Mouse (Mus musculus): Measurements from ENCODE around the gene Sirt4. TPM values are rescaled to one million over a fixed set of nuclear protein-coding genes. Genes with fewer than 3 reads are reported as not detected.

Sirt4 gene
- polyA plus RNA-seq, 1 experiment from 2014 or later, result 6.0 TPM

- Histone ChIP-seq H3K27me3 (peaks cover 68% of the 10 kb centered on the region), H3K36me3 (replicated peaks) (no peaks in the 10 kb centered on the region), H3K27ac (replicated peaks) (no peak overlapping the region), H3K4me3 (replicated peaks) (no peak overlapping the region), H3K9me3 (replicated peaks) (no peaks in the 10 kb centered on the region), H3K9ac (no peak overlapping the region), H3K4me2 (no peak overlapping the region), H3K4me1 (replicated peaks) (no peaks in the 10 kb centered on the region)
- no peak for ATAC-seq (ENCODE audit: insufficient read depth)
- 58% methylated on average over 7 of the region's 7 CpGs for WGBS (ENCODE audit: insufficient replicate concordance)
Observed at GRCm38 (mm10) chr5:115438667-115439066, 45.9 kb downstream of the Sirt4 start.

GRCm38 (mm10) chr5:115437945-115438315 lies 46.6 kb downstream of the Sirt4 start:
- no peak overlapping the region for H3K4me3 ChIP-seq (replicated peaks)
- 25% methylated on average over 2 of the region's 2 CpGs for WGBS (ENCODE audit: insufficient replicate concordance)
- no peak for ATAC-seq (ENCODE audit: insufficient read depth)
- H3K9me3 ChIP-seq (replicated peaks), result no peaks in the 10 kb centered on the region
- no peaks in the 10 kb centered on the region for H3K4me1 ChIP-seq (replicated peaks)
- no peaks in the 10 kb centered on the region for H3K36me3 ChIP-seq (replicated peaks)
- H3K27me3 ChIP-seq, result peaks cover 75% of the 10 kb centered on the region
- no peak overlapping the region for H3K9ac ChIP-seq
- no peak overlapping the region for H3K4me2 ChIP-seq
- no peak overlapping the region for H3K27ac ChIP-seq (replicated peaks)

- Histone ChIP-seq H3K27me3 (peaks cover 81% of the 10 kb centered on the region), H3K27ac (replicated peaks) (no peak overlapping the region), H3K4me1 (replicated peaks) (no peaks in the 10 kb centered on the region), H3K36me3 (replicated peaks) (no peaks in the 10 kb centered on the region), H3K4me3 (replicated peaks) (no peak overlapping the region), H3K9ac (no peak overlapping the region), H3K4me2 (no peak overlapping the region), H3K9me3 (replicated peaks) (no peaks in the 10 kb centered on the region)
- ATAC-seq (ENCODE audit: insufficient read depth), result no peak
- WGBS (ENCODE audit: insufficient replicate concordance), result 56% methylated on average over 7 of the region's 7 CpGs
Observed at GRCm38 (mm10) chr5:115437242-115437944, 47.1 kb downstream of the Sirt4 start.

GRCm38 (mm10) chr5:115436421-115437124 lies 48.0 kb downstream of the Sirt4 start:
- no peak overlapping the region for H3K4me3 ChIP-seq (replicated peaks)
- peak overlapping the region; percentile 16; the same call in 1 of the 2 replicates for H3K4me2 ChIP-seq
- H3K36me3 ChIP-seq (replicated peaks), result no peaks in the 10 kb centered on the region
- no peak for ATAC-seq (ENCODE audit: insufficient read depth)
- no peak overlapping the region for H3K27ac ChIP-seq (replicated peaks)
- H3K4me1 ChIP-seq (replicated peaks), result no peaks in the 10 kb centered on the region
- no peak overlapping the region for H3K9ac ChIP-seq
- peaks cover 89% of the 10 kb centered on the region for H3K27me3 ChIP-seq
- 6% methylated on average over 43 of the region's 43 CpGs for WGBS (ENCODE audit: insufficient replicate concordance)
- no peaks in the 10 kb centered on the region for H3K9me3 ChIP-seq (replicated peaks)

GRCm38 (mm10) chr5:115435755-115436379 lies 48.7 kb downstream of the Sirt4 start:
- Histone ChIP-seq H3K9ac (no peak overlapping the region), H3K4me3 (replicated peaks) (no peak overlapping the region), H3K36me3 (replicated peaks) (no peaks in the 10 kb centered on the region), H3K9me3 (replicated peaks) (no peaks in the 10 kb centered on the region), H3K27me3 (peaks cover 91% of the 10 kb centered on the region), H3K4me2 (no peak overlapping the region), H3K4me1 (replicated peaks) (0 out of 2 replicates have a peak, but pooled peaks cover 2% of the 10 kb centered on the region), H3K27ac (replicated peaks) (no peak overlapping the region)
- 30% methylated on average over 8 of the region's 8 CpGs for WGBS (ENCODE audit: insufficient replicate concordance)
- no peak for ATAC-seq (ENCODE audit: insufficient read depth)

- 0 out of 2 replicates have a peak, but pooled peaks cover 2% of the 10 kb centered on the region for H3K4me1 ChIP-seq (replicated peaks)
- H3K36me3 ChIP-seq (replicated peaks), result no peaks in the 10 kb centered on the region
- 50% methylated on average over 15 of the region's 15 CpGs for WGBS (ENCODE audit: insufficient replicate concordance)
- ATAC-seq (ENCODE audit: insufficient read depth), result no peak
- H3K9ac ChIP-seq, result no peak overlapping the region
- no peaks in the 10 kb centered on the region for H3K9me3 ChIP-seq (replicated peaks)
- no peak overlapping the region for H3K4me2 ChIP-seq
- peaks cover 95% of the 10 kb centered on the region for H3K27me3 ChIP-seq
- no peak overlapping the region for H3K4me3 ChIP-seq (replicated peaks)
- no peak overlapping the region for H3K27ac ChIP-seq (replicated peaks)
Observed at GRCm38 (mm10) chr5:115434853-115435754, 49.4 kb downstream of the Sirt4 start.

GRCm38 (mm10) chr5:115434280-115434852 lies 50.2 kb downstream of the Sirt4 start:
- H3K4me2 ChIP-seq, result no peak overlapping the region
- H3K36me3 ChIP-seq (replicated peaks), result no peaks in the 10 kb centered on the region
- no peak overlapping the region for H3K27ac ChIP-seq (replicated peaks)
- 54% methylated on average over 11 of the region's 11 CpGs for WGBS (ENCODE audit: insufficient replicate concordance)
- H3K9ac ChIP-seq, result no peak overlapping the region
- H3K9me3 ChIP-seq (replicated peaks), result no peaks in the 10 kb centered on the region
- H3K27me3 ChIP-seq, result peaks cover 98% of the 10 kb centered on the region
- ATAC-seq (ENCODE audit: insufficient read depth), result no peak
- H3K4me3 ChIP-seq (replicated peaks), result no peak overlapping the region
- H3K4me1 ChIP-seq (replicated peaks), result 0 out of 2 replicates have a peak, but pooled peaks cover 2% of the 10 kb centered on the region

- Histone ChIP-seq H3K36me3 (replicated peaks) (no peaks in the 10 kb centered on the region), H3K4me2 (no peak overlapping the region), H3K9ac (no peak overlapping the region), H3K27ac (replicated peaks) (no peak overlapping the region), H3K4me3 (replicated peaks) (no peak overlapping the region), H3K27me3 (peaks cover 100% of the 10 kb centered on the region), H3K4me1 (replicated peaks) (0 out of 2 replicates have a peak, but pooled peaks cover 2% of the 10 kb centered on the region), H3K9me3 (replicated peaks) (no peaks in the 10 kb centered on the region)
- WGBS (ENCODE audit: insufficient replicate concordance), result 59% methylated on average over 8 of the region's 8 CpGs
- no peak for ATAC-seq (ENCODE audit: insufficient read depth)
Observed at GRCm38 (mm10) chr5:115433191-115433590, 51.3 kb downstream of the Sirt4 start.

GRCm38 (mm10) chr5:115432395-115432794 lies 52.1 kb downstream of the Sirt4 start:
- no peak overlapping the region for H3K9ac ChIP-seq
- WGBS (ENCODE audit: insufficient replicate concordance), result 68% methylated on average over 11 of the region's 11 CpGs
- no peak overlapping the region for H3K4me3 ChIP-seq (replicated peaks)
- H3K27ac ChIP-seq (replicated peaks), result no peak overlapping the region
- H3K27me3 ChIP-seq, result peaks cover 100% of the 10 kb centered on the region
- H3K4me1 ChIP-seq (replicated peaks), result 0 out of 2 replicates have a peak, but pooled peaks cover 2% of the 10 kb centered on the region
- no peaks in the 10 kb centered on the region for H3K36me3 ChIP-seq (replicated peaks)
- H3K9me3 ChIP-seq (replicated peaks), result no peaks in the 10 kb centered on the region
- no peak overlapping the region for H3K4me2 ChIP-seq
- ATAC-seq (ENCODE audit: insufficient read depth), result no peak

- H3K4me1 ChIP-seq (replicated peaks), result 0 out of 2 replicates have a peak, but pooled peaks cover 2% of the 10 kb centered on the region
- H3K36me3 ChIP-seq (replicated peaks), result no peaks in the 10 kb centered on the region
- H3K9me3 ChIP-seq (replicated peaks), result no peaks in the 10 kb centered on the region
- H3K27ac ChIP-seq (replicated peaks), result no peak overlapping the region
- H3K4me3 ChIP-seq (replicated peaks), result no peak overlapping the region
- 18% methylated on average over 7 of the region's 7 CpGs for WGBS (ENCODE audit: insufficient replicate concordance)
- no peak overlapping the region for H3K4me2 ChIP-seq
- H3K9ac ChIP-seq, result no peak overlapping the region
- peaks cover 100% of the 10 kb centered on the region for H3K27me3 ChIP-seq
- ATAC-seq (ENCODE audit: insufficient read depth), result no peak
Observed at GRCm38 (mm10) chr5:115431898-115432259, 52.6 kb downstream of the Sirt4 start.

Data from liver, embryonic 15.5 days (tissue).